Mouse (Mus musculus) bone marrow, adult 2 months (tissue): ENCODE data around the gene Snrnp40.

Source experiments
- CTCF ChIP-seq: fragments of 200-500 bp; IDR thresholded peaks from 2 replicates; pipeline ENCODE4 v1.5.1; 2011; ENCODE audit warnings: low read length, control low read depth; ENCODE audit not compliant: control insufficient read depth, insufficient read depth
- POLR2A ChIP-seq: fragments of 200-500 bp; IDR thresholded peaks from 2 replicates; pipeline ENCODE4 v1.6.1; 2011; ENCODE audit warnings: low read depth, mild to moderate bottlenecking, control low read depth, low read length, borderline replicate concordance; ENCODE audit not compliant: control insufficient read depth

DNA sequence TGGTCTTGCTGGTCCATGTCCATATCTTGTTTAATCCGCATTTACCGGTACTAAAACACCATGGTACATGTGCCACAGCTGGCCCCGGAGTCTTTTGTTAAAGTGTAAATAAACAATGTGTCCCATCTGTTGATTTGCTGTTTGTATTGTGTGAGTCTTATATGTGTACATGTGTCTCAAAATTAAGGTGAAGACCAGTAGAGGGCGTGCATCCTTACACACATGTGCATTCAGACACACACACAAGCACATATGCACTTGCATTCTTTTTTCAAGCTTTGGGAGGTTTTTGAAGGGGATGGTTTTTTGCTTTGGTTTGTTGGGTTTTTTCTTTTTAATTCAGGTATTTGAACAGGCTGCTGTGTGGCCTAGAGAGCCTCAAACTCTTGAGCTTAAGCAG is 16.7 kb downstream of the Snrnp40 start:
- no peak for TF ChIP-seq POLR2A
- TF ChIP-seq CTCF: no peak
